Mouse (Mus musculus): ENCODE data around the gene Rps7. TPM values are rescaled to one million over a fixed set of nuclear protein-coding genes. Genes with fewer than 3 reads are reported as not detected.

Gene Rps7
- total RNA-seq (2021) = 100 to 1,000 TPM; 152 to 244 TPM
- long read RNA-seq, experiment 1, transcript Rps7-201 (7 exons, 954 nt) = major isoform, 136 of 139 reads
- long read RNA-seq, experiment 1, partial matches to known transcripts = 0 of 139 reads
- long read RNA-seq, experiment 1, other reads (novel, unspliced or antisense) = 2 of 139 reads
- long read RNA-seq, experiment 2, transcript Rps7-201 (7 exons, 954 nt) = major isoform, 148 of 155 reads
- long read RNA-seq, experiment 2, partial matches to known transcripts = 0 of 155 reads
- long read RNA-seq, experiment 2, other reads (novel, unspliced or antisense) = 3 of 155 reads

DNA sequence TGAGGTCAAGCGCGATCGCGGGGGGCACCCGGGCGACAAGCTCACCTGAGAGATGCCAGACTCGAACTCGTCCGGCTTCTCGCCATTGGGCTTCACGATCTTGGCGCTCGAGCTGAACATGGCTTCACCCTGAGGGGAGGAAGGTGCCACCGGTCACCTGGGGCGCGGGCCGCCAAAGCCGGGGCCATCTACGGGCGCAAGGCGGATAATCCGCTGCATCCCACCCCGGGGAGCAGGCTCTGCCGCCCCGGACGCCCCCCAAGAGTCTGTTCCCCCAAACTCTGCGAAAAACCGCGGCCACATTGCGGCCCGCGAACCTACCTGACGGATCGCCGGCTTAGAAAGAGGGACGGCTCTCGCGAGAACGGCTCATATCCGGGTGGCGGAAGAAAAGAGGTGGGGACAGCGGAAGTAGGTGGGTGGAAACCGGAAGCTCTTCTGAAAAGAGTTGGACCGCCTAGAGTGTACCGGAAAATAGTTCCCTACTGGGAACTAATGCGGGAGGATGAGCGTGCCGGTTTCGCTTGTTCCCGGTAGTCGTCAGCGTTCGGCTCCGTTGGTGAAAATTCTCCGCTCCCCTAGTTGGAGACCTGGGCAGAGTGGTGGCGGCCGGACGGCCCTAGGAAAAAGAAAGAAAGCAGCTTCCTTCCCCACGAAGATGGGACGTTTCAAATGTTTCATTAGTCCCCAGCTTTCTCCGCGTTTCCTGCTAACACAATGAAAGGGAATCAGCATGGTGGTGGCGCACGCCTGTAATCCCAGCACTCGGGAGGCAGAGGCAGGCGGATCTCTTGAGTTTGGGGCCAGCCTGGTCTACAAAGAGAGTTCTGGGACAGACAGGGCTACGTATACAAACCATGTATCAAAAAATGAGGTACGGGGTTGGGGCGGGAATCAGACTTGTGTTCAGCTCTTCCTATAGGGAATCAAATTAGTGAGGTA is at the start of gene Rps7:
Rps7 (minus strand) TSS at position 419 of the 942 bp plus-strand sequence.
- peak; percentile 93 for DNase-seq
- peak within 1 kb of the TSS; percentile 92 for H3K27ac ChIP-seq
- TF ChIP-seq CTCF (IDR thresholded peaks at IDR 0.05) = no peak; the same call in 1 of the 2 replicates
- peak within 1 kb of the TSS; percentile 79 for H3K4me3 ChIP-seq
- intact Hi-C loops (cut with DNase I) = loop anchor here (5.0 kb wide), 2 partner anchors 116 to 656 kb away; partner anchors contain the start of genes Eipr1 and Trappc12

DNA sequence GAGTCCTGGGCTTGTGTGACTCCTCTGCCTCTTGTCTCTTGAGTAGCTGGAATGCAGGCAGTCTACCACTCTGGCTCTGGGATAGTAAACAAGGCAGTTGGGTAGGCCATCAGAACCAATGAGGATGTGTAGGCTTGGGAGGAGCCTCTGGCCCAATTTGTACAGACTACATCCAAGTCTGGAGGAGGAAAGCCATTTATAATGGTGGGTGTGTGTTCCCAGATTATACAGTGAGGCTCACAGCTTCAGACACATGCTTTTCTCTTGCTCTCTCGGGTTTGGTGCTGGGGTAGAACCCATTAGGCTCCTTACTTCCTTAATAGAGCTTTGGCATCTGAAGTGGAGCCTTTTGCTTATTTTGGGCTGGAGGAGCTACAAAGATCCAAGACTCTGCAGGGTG is 48.9 kb upstream of the Rps7 start:
- no peak for TF ChIP-seq CTCF (IDR thresholded peaks at IDR 0.05)
- intact Hi-C loops (cut with DNase I) = no loop called here
- Histone ChIP-seq H3K4me3 (no peak overlapping the region), H3K27ac (no peak overlapping the region)
- no peak for DNase-seq

DNA sequence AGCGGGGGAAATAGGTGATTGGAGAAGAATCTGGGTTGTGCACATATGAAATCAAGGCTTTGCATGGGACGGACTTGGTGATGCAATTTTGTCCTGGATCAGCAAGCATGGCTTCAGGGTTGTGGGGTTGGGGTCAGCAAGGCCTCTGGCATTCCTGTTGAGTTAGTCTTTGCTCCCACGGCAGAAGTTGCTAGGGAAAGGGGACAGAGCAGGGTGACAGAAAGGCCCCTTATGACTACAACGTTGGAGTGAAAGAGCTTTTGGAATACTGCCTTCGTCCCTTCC is 40.1 kb upstream of the Rps7 start:
- peak overlapping the region; percentile 96 for H3K27ac ChIP-seq
- intact Hi-C loops (cut with DNase I) = no loop called here
- no peak for TF ChIP-seq CTCF (IDR thresholded peaks at IDR 0.05)
- H3K4me3 ChIP-seq = peak overlapping the region; percentile 83
- no peak for DNase-seq

DNA sequence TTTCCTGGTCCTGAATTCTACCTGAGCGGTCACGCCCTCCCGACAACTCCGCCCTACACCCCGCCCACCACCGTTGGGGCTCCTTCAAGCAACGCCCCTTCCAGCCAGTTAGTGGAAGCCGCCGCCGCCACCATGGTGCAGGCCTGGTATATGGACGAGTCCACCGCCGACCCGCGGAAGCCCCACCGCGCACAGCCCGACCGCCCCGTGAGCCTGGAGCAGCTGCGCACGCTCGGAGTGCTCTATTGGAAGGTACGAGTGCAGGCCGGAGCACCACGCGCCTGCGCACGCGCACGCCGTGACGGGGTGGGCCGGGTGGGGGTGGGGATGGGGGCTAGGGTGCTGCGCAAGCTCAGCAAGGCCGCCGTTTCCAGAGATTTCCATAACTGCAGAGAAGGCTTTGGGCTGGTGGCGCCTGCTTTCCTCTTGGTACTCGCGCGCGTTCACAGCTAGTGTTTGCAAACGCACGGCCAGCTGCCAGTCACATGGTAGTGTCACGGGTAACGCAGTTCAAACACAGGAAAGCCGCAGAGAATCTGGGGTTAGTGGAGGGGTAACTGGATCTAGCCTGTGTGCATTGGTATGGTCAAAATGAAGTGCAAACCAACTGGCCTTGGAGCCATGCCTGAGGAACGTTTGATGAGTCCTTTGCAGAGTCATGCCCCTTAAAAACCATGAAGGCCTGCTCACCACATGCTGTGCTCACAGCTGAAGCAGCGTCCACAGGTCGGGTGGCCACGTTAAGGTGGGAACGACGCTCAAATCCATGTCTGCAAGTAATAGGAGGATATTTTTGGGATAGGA is 39.6 kb upstream of the Rps7 start, which contains the start of gene Adi1:
Adi1 (plus strand) TSS at position 111 of the 804 bp plus-strand sequence.
- no peak for TF ChIP-seq CTCF (IDR thresholded peaks at IDR 0.05)
- H3K27ac ChIP-seq = peak within 1 kb of the TSS; percentile 96
- H3K4me3 ChIP-seq = peak within 1 kb of the TSS; percentile 83
- peak; percentile 85 for DNase-seq
- intact Hi-C loops (cut with DNase I) = no loop called here

DNA sequence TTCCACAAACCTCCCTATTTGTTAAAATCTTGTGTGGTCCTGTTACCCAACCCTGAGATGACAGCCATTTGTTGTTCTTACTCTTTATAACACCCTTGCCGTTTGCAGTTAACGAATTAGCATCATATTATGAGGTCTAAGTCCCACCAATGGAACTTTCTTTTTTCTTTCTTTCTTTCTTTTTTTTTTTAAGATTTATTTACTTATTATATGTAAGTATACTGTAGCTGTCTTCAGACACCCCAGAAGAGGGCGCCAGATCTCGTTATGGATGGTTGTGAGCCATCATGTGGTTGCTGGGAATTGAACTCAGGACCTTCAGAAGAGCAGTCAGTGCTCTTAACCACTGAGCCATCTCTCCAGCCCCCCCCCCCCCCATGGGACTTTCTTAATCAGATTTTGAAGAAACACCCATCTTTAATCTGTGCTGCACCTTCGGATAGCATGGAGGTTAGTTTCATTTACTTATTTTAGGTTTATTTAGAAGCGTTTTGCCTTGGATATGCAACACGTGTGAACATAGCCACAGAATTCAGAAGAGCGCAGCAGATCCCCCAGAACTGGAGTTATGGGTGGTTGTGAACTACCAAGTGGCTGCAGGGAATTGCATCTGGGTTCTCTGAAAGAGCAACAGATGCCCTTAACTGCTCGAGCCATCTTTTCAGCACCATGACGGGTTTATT is 38.4 kb upstream of the Rps7 start:
- Histone ChIP-seq H3K4me3 (peak overlapping the region; percentile 83; the same call in 1 of the 2 replicates), H3K27ac (no peak overlapping the region)
- intact Hi-C loops (cut with DNase I) = no loop called here
- no peak for DNase-seq
- peak; percentile 10; the same call in 1 of the 2 replicates for TF ChIP-seq CTCF (IDR thresholded peaks at IDR 0.05)

DNA sequence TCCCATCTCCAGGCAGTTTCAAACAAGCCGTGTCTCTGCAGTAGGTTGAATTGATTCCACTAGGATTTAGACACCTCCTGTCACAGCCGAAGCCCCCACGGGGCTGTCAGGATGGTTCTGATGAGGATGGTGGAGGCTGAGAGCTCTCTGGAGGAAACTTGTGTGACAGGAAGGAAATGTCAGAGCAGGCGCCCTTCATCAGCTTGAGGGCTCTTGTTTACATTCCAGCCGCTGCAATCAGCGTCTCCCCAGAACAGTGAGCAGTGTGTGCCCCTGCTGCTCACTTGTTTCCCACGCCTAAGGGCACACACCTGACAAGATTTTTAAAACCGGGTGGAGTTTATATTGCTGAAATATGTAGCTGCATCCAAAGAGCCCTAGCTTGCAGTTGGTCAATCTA is 31.5 kb upstream of the Rps7 start:
- Histone ChIP-seq H3K4me3 (no peak overlapping the region), H3K27ac (no peak overlapping the region)
- intact Hi-C loops (cut with DNase I) = no loop called here
- no peak for TF ChIP-seq CTCF (IDR thresholded peaks at IDR 0.05)
- no peak for DNase-seq

DNA sequence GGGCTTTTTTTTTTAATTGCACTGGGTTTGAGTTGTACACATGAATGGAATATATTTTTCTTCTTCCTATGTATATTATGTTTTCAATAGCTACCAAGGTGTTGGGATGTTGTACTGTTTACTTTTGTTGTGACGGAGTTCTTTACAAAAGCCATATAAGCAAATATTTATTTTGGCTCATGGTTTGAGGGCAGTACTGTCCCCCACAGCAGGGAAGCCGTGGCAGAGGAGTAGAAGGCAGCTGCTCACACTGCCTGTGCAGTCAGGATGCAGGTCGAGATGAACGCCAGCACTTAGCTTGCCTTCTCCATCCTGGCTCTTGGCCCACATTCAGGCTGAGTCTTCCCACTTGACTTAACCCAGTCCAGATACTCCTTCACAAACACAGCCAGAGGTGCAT is 31.0 kb upstream of the Rps7 start:
- no peak for DNase-seq
- intact Hi-C loops (cut with DNase I) = no loop called here
- H3K4me3 ChIP-seq = no peak overlapping the region
- no peak for TF ChIP-seq CTCF (IDR thresholded peaks at IDR 0.05)
- no peak overlapping the region for H3K27ac ChIP-seq

DNA sequence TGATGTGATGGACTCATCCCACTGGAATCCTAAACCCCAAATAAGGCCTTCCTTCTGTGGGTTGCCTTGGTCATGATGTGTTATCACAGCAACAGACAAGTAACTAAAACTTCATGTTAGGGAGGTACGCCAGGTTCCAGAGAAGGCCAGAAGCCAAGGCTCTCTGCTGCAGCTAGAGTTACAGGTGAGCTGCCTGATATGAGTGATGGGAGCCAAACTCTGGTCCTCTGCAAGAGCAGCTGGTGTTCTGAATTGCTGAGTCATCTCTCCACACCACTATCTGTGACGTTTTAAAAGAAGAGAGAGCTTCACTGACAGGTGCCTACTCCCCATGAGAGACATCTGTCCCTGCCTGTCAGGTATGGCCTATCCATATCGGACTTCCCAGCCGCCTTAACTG is 26.9 kb upstream of the Rps7 start:
- TF ChIP-seq CTCF (IDR thresholded peaks at IDR 0.05) = no peak
- intact Hi-C loops (cut with DNase I) = no loop called here
- Histone ChIP-seq H3K4me3 (no peak overlapping the region), H3K27ac (no peak overlapping the region)
- DNase-seq = peak; percentile 63

DNA sequence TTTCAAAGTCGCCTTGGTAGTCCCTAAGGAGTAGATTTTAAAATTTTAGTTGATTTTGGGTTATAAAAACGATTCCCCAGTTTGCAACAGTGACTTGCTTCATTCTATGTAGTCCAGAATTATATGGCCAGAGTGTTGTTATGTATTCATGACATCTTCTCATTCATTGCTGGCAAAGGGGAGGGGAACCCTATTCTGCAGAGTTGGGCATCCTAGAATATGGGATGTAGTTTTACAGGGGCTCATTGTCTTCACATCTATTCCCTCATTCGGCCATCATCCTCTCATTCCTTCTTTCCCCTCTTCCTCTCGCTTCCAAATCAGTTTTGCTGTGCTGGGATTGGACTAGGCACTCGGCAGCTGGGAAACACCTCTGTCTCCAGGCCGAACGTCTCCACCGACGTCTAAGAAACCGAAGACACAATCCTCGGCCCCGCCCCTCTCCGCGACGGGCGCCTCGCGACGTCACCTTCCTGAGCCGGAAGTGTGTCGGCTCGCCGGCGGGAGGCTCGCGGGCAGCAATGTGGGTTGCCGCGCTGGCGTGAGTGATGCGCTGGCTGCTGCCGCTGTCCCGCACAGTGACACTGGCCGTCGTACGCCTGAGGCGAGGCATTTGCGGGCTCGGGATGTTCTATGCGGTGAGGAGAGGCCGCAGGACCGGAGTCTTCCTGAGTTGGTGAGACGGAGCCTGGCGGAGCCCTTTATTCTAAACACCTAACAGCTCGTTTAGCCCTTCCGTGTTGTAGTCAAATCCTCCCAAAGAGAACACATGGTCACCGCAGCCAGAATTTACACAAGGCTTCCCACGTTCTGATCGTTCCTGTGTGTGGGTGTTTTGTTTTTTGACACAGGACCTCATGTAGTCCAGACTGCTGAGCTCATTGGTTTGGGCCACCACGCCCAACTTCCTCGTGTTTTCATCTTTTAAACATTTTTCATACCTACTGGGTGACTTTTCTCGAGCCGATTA is 13.7 kb upstream of the Rps7 start, which contains the start of gene Rnaseh1:
Rnaseh1 (plus strand) TSS at position 462 of the 970 bp plus-strand sequence.
- intact Hi-C loops (cut with DNase I) = no loop called here
- DNase-seq = peak; percentile 92
- H3K4me3 ChIP-seq = peak within 1 kb of the TSS; percentile 79
- H3K27ac ChIP-seq = peak within 1 kb of the TSS; percentile 89
- no peak for TF ChIP-seq CTCF (IDR thresholded peaks at IDR 0.05)

DNA sequence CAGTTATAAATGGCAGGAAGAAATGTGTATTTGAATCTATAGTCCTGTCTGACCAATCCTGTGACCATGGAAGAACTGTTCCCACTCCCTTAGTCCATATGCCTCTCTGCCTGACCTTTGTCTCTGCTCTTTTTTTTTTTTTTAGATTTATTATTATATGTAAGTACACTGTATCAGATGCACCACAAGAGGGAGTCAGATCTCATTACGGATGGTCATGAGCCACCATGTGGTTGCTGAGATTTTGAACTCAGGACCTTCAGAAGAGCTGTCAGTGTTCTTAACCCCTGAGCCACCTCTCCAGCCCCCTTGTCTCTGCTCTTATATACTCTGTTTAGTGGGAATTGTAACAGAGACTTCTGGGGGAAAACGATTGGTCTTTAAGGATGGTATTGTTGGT is 3.0 kb upstream of the Rps7 start:
- no peak for DNase-seq
- no peak overlapping the region for H3K27ac ChIP-seq
- H3K4me3 ChIP-seq = no peak overlapping the region
- intact Hi-C loops (cut with DNase I) = loop anchor here (5.0 kb wide), 2 partner anchors 114 to 654 kb away; partner anchors contain the start of genes Eipr1 and Trappc12
- TF ChIP-seq CTCF (IDR thresholded peaks at IDR 0.05) = peak; percentile 2; the same call in 1 of the 2 replicates

Measured in gastrocnemius, adult 2 months (tissue).